Mouse (Mus musculus) megakaryocyte progenitor cell, adult 5-6 weeks (primary cell): Measurements from ENCODE around the gene Gigyf1. TPM values are rescaled to one million over a fixed set of nuclear protein-coding genes. Genes with fewer than 3 reads are reported as not detected.

Source experiments
- ATAC-seq: replicated peaks from 2 replicates; pipeline ENCODE4 v1.8.0; 2016; ENCODE audit warnings: mild to moderate bottlenecking, moderate TSS enrichment, inconsistent platforms; ENCODE audit not compliant: poor library complexity
- total RNA-seq, 2 experiments: library from RNA; stranded (forward) in 1 of 2; stranded (reverse) in 1 of 2; fragments of 157-497, 149-512 nt in 1 of 2; fragments of 200-1000 nt in 1 of 2; gene quantifications; 2 replicates each; pipeline versions ENCODE4 v1.2.3 to v1.2.4; 2015 to 2017

The Gigyf1 gene
- total RNA-seq (2015) = 7.1 and 8.6 TPM in 2 replicates
- total RNA-seq (2017) = 4.7 and 7.2 TPM in 2 replicates

DNA sequence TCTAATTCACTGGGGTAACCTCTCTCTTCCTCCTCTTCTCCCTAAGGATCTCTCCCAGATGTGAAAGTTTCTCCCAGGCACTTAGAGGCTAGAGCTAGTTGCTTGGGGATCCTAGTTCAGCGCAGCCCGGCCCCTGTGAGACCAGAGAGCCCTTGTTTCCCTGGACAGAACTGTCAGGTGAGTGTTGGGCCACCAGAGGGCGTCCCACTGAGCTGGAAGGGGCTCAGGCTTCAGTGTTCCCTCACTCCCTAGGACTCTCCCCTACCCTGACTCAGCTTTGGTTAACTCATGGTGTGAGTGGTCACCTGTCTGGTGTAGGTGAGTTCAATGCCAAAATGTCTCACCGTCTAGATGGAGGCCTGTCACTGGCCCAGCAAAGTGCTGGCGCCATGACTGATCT lies at the start of gene Gigyf1:
Gigyf1 (plus strand) TSS at position 113 of the 400 bp plus-strand sequence.
- peak; percentile 76 for ATAC-seq

DNA sequence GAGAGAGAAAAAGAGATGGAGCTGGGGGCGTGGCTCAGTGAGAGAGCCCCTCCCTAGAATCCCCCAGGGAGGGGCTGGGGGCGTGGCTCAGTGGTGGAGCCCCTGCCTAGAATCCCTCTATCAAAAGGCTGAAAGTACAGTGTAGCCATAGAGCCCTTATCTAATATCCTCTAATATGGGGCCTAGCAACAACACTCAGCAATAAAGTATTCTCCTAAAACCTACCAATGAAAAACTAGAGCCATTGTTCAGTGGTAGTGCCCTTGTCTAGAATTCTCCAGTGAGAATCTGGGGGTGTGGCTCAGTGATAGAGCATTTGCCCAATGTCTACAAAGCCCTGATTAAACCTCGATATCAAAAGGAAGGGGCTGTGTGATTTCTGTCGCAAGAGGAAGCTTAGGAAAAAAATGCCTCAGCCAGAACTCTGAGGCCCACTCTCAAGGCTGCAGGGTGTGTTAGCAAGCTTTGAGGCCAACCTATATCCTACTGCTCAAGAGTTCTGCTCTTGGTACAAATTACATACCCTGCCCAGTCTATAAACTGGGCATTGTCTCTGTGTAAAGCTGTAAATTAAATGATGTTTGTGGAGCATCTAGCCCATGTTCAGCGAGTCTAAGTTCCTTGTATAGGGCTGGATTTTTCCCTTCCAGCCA lies 46.0 kb upstream of the Gigyf1 start:
- ATAC-seq = peak; percentile 70

DNA sequence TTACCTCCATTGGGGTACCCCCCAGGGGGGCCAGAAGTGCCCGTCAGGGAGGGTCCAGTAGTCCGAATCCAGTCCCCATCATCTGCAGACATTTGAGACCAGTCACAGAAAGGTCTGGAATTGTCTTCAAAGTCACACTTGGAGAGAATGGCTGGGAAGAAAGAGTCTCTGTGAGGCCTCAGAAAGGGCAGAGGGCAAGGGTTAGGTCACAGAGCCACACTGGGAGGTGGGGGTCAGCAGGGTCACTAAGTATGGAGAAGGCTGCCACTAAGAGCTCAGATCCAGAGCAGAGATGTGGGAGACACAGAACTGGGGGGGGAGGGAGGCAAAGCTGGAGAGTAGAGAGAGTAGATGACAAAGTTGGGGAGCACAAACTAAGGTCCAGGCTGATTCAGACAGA lies 44.0 kb upstream of the Gigyf1 start:
- no peak for ATAC-seq

DNA sequence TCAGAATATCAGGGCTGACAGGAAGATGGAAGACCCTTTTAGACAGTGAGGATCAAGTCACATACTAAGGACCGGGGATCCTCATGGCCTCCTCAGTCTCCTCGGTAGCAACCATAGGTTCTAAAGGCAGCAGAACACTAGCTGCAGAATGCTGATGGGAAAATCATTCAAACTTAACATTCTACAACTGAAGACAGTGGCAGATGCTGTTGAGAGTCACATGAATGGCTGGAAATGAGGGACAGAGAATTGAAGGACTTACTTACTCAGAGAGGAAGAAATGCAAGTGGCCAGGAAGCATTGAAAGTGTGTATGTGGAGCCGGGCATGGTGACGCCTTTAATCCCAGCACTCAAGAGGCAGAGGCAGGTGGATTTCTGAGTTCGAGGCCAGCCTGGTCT lies 41.4 kb upstream of the Gigyf1 start, which contains the start of gene Zan:
Zan (minus strand) TSS at position 101 of the 400 bp plus-strand sequence.
- no peak for ATAC-seq

DNA sequence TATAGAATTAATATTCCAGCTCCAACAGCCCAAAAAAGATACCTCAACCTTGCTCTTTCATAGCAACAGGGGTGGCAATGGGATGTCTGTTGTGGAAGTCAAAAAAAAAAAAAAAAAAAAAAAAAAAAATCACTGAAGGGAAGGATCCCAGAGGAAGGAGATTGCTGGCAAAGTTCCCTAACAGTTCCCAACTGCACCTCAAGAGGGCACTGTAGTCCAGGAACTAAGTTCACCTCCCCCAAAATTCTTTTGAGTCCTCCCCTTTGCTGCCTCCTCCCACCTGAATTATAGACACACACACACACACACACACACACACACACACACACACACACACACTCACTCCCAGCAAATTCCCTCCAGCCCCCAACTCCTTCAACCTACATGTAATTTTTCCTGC lies 37.2 kb upstream of the Gigyf1 start:
- peak; percentile 75 for ATAC-seq

DNA sequence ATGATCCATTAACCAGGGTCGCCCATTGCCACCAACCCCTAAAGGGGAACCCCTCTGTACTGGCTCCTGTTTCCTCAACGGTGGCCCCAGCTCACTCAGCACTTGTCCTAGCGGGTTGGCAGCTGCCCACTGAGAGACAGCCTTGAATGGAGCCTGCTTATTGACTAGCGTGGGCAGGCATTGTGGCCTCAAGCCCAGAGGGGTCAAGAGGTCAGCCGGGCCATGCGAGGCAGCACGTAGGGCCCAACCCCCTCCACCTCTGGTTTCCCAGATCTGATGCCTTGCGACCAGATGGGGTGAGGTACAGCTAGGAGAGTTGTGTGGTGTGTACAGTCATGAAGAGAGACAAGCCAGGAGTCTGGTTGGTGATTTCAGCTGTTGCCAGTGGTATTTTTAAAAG lies 36.5 kb upstream of the Gigyf1 start:
- ATAC-seq = no peak

DNA sequence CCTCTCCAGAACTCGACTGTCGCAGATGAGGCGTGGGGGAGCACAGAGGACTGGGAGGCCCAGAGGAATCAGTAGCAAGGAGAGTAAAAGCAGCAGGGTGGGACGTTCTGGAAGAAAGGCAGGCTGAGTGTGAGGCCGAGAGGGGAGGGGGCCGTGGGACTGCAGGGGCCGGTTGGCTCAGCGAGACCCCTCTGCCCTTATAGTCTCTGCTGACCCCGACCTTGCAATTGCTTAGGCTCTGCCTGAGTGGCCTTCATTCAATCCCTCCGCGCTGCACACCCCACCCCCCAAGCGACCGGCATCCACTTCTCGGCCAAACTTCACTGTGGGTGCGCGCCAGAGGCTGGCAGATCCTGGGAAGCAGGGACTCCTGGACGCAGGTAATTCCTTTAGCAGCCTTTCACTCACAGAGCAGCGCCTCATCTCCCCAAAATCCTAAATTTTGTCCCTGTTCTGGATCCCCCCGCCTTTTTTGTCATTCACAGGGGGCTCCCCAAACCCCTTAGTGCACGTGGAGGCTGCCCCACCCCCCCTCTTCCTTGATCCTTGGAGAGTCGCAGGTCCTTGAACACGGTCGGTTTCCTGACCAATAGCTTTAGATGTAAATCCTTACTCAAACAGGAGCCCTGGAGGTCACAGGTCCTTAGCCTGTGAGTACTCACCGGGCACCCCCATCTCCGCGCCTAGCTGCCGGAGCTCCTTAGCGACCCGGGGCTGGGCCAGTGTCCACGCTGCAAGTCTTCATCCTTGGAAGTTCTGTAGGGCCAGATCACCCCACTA lies 33.1 kb upstream of the Gigyf1 start:
- ATAC-seq = no peak

DNA sequence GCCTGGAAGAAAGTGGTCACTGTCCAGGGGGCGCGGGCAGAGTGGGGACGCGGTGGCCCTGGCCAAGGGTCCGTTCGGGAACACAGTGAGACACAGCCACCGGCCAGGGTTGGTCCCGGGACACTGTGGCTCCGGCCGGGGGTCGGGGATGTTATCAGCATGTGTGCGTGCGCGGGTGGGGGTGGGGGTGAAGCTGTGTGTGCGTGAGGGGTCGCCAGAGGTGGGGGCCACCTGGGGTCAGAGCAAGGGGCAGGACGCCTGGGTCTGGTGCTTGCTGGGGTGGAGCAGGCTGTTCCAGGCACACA lies 32.5 kb upstream of the Gigyf1 start:
- no peak for ATAC-seq

DNA sequence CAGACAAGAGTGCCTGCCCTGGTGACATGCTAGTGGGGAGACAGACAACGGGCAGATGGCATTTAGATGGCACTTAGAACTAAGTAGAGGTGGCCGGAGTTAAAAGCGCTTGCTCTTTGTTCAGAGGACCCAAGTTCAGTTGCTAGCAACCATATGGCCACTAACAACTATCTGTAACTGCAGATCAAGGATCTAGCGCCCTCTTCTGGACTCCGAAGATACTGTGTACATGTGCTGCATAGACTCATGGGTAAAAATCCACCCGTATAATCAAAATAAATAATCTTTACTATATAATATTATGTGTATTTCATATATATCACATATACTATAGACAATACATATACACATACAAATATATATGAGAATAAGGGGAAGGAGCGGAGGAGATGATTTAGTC lies 30.7 kb upstream of the Gigyf1 start:
- no peak for ATAC-seq

DNA sequence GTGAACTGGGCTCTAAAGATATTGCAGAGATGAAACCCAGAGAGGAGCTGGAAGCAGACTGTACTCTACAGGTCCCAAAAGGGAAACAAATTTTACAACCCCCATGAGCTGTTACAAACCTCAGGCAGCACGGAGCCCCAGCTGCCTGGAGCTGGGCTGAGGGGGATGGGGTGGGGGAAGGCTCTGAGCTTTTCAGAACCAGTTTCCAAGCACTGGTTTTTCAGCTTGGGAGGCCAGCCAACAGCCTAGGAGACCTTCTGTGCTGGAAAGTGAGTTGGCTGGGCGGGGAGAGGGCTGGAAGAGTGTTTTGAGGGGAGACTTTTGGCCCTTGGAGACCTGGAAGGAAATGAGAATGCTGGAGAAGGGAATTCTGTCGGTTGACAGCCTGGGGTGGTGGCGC lies 26.8 kb upstream of the Gigyf1 start:
- ATAC-seq = no peak

DNA sequence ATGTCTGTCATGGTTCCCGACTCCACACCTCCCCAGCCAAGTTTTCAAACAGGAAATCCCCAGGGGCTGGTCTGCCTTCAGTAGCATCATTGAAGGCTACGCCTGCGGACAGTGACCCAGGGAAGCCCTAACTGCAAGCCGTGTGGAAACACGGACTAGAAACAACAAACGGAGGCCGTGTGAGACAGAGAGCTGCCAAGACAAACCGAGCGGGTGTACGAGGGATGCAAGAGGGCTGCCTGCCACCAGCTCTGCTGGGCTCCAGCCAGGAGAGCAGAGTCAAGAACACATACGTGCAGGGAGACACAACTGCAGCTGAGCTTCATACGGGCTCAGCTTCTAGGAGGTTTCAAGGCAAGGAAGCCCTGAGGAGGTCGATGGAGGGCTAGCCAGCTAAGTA lies 24.5 kb upstream of the Gigyf1 start:
- ATAC-seq = no peak

DNA sequence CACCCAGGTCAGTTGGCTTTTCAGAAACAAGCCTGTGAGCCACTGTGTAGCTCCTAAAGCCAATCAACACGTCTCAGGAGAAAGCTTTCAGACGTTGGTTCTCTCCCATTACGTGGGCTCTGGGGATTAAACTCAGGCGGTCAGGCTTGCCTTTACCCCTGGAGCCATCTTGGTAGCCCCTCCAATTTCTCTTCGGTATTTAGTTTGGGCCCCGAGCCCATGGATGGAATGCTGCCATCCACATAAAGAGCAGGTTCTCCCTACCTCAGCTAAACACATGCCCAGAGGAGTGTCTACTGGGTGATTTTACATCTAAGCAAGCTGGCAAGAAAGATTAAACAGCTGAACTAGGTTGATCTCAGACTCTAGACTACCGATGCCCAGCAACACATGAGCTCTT lies 18.2 kb upstream of the Gigyf1 start:
- no peak for ATAC-seq

DNA sequence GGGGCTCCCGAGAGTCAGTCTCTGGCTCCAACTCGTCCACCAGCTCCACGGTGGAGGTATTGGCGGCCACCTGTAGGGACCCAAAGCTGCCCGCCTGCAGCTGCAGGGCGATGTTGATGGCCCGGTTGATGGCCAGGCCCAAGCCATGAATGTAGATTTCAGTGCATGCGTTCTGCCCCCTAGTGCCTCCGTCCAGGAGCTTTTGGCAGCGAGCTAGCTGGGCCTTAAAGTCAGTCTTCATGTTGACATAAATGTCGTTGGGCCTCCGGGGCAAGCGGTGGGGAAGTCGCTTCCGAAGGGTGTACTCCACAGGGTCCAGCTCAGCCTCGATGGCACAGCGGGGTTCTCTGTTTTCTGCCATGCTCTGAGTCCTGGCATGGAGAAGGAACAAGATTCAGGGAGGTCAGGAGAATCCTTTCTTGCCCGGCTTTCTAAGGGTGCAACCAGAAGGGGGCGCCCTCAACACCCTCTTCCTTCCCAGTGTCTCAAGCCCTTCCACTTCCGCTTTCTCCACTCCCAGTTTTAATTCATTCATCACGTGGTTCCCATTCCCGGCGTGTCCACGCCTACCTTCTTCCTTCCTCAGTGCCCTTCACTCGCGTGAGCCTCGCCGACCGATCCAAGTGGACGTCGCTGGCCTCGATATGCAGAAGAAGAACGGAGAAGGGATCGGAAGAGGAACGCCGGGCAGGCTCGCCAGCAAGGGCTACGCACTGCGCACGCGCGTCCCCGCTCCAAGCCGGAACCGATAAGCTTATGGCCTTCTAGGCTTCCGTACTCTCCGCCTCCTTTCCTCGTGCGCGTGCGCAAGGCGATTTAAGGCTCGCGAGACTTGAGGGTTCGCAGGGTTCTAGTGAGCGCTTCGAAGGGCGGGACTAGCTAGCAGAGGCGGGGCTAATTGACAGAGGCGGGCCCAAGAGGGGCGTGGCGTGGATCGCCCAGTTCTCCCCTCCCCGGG lies 16.4 kb upstream of the Gigyf1 start, which contains the start of gene Pop7:
Pop7 (minus strand) TSS at position 810 of the 958 bp plus-strand sequence.
- ATAC-seq = peak; percentile 81

DNA sequence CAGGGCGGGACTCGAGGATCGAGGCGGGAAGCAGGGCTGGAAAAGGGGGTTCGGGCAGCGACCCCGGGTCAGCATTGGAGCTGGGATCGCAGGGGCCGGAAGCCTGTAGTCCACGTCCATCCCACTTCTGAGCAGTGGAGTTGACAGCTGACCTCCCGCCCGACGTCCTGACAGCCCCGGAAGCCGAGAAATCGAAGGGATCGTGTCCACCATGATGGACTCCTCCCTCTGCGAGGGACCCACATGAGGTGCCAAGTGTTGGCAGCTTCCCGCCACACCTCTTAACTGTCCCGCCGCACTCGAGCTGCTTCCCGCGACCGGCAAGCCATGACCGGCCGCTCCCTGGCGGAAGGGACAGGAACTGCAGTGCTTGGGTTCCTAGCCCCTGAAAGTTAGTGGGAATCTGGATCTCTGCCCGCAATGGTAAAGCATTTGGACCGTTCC lies 15.7 kb upstream of the Gigyf1 start:
- ATAC-seq = peak; percentile 78

DNA sequence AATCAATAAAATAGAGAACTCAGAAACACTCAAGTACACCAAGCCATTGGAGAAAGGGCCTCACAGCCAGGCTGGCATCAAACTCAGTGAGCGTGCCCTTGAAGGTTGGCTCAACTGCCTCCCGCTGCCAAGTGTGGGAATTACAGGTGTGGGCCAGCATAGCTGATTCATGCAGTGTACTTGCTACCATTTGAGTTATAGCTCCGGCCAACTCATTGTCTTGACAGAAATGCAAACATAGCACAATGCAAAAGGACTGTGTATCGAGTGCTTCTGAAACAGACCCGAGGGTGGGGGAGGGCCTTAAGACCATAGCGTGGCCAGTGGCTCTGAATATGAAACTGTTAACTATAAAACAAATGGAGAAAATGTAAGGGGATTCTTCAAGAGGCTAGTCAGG lies 14.3 kb upstream of the Gigyf1 start:
- no peak for ATAC-seq

DNA sequence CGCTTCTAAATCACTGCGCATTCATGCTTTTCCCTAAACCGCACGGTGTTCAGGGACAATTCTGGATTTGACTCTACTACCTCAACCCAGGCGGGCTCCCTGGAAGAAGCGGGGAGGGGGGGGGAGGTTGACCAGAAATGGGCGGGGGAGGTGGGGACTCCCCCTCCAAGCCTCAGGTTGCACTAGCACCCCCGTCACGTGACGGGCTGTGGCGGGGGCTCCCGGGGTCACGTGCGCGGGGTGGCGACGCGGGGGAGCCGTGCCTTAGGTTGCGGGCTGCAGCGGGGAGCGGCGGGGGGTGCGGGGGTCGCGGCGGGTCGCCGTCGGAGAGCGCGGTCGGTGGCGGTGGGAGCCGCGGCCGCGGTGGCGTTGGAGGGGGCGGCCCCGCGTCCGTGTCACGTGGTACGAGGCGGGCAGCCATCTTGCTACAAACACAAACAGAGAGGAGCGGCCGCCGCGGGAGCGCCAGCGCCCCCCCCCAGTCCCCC lies 8.3 kb upstream of the Gigyf1 start:
- peak; percentile 65 for ATAC-seq

DNA sequence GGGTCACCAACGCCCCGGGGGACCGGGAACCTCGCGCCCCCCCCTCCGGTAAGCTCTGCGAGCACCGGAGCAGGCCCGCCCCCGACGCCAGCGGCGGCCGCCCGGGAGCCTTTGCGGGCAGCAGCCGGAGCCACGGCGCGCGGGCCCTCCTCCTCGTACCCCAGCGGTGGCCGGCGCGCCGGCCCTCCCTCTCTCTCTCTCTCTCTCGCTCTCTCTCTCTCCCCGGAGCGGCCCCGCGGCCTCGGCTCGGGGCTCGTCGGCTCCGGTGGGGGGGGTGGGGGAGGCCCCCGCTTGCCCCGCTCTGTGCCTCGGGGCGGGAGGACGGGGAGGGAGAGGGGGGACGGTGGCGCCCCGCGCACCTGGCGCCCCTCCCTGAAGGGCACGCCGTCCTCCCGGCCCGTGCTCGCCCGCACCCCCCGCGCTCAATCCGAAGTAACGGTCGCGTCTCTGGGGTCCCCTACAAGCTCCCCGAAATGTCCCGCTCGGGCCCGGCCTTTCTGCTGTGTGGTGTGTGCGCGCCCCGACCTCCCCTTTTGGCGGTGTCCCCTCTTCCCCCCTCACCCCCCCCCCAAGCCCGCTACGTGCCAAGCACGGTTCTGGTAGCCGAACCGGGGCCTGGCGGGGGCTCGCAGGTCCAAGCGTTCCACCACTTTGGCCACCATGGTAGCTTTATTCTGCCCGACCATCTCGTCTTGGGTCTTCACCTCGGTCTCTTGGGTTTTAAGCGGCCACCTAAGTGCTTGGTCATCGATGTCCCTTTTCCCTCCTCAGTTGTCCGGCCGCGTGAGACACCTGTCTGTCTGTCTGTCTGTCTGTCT lies 7.6 kb upstream of the Gigyf1 start:
- ATAC-seq = peak; percentile 29

DNA sequence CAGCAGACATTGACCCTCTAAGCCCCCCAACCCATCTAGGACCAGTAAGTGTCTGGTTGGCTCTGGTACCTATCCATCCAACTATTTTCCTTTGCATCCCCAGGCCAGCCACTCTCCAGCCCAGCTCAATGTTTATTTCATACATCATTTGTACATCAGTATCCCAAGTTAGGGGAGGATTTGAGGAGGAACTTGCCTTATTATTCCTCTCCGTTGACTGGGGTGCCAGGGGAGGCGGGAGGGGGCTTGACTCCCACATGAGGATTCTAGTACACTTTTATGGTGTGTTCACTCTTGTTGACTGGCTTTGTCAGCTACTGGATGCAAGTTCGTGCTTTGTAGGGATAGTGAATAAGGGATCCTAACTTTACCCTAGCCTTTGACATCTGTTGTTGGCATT lies 6.6 kb upstream of the Gigyf1 start:
- no peak for ATAC-seq

DNA sequence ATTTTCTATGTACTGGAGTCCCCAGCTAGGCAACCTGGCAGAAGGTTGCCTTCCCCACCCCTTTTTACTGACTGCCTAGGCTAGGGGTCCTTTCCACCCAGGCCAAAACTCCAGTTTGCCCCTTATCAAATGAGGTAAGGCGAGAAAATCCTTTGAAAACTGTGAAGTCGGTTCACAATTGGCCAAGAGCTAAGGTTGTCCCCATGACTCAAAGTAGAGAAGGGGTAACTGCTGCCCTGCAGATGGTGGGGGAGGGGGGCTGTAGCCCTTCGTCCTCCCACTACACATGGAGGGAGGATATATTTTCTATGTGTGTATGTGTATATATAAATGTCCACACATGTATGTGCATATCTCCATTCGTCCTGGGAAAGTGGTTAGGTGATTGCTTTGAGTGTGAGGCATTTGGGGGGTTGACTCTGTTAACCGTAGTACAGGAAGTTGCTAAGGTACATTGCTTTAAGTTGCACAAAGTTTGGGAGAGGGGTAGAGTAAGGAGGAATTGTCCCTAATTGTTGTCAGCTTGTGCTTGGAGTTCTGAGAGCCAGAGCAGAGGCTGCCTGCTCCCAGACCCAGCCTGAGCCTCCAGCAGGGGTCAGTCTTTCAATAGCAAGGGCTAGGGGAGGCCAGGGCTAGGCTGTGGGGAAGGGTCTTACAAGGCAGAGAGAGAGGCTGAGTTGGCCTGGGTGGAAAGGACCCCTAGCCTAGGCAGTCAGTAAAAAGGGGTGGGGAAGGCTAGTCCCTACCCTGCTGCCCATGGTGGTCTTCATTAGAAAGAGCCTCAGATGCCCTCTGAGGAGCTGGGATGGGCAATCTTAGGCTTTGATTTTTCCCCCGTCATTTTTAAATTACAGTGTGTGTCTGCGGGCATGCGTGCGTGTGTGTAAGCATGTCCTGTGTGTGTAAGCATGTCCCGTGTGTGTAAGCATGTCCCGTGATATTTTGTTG lies 5.2 kb upstream of the Gigyf1 start:
- peak; percentile 39; the same call in 1 of the 2 replicates for ATAC-seq
